Mouse (Mus musculus): ENCODE results near the gene Hist2h2aa1.
A peak's percentile ranks its signal among the peaks of the same experiment; 100 is the strongest.

DNA sequence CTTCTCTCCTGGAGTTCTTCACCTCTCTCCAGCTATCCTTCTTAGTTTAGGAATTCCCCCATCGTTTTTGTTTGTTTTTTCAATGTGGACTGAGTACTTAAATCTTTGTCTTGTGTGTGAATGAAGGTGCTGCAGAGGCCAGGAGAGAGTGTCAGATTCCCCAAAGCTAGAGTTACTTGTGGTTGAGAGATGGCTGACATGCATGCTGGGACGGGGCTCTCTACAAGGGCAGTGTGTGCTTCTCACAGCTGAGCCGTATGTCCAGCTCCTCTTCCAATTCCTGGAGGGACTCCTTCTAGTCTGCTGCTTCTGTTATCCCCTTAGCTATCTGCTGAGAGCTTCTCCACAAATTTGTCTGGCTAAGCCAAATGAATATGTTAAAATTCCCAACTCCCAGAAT, 9.5 kb upstream of the Hist2h2aa1 start:
- TF ChIP-seq POLR2A (IDR thresholded peaks at IDR 0.05; ENCODE audit: insufficient read length, low read depth) (no peak), TCF12 (IDR thresholded peaks at IDR 0.05; ENCODE audit: insufficient read depth, poor library complexity, severe bottlenecking) (no peak), POLR2AphosphoS2 (IDR thresholded peaks at IDR 0.05; ENCODE audit: insufficient read length, low read depth) (peak; percentile 50), MAX (IDR thresholded peaks at IDR 0.05; ENCODE audit: low read depth) (no peak), E2F4 (IDR thresholded peaks at IDR 0.05; ENCODE audit: insufficient read depth) (no peak), MYOD1 (IDR thresholded peaks at IDR 0.05; ENCODE audit: control insufficient read depth in 1 of 3, insufficient read length in 2 of 3, low read depth in 2 of 3) (no peak), USF1 (IDR thresholded peaks at IDR 0.05; ENCODE audit: low read depth) (no peak)

Data from myocyte (in vitro differentiated cells).